Comparison of ENCODE assay signal across 15 mouse cellular contexts in the genomic region with DNA sequence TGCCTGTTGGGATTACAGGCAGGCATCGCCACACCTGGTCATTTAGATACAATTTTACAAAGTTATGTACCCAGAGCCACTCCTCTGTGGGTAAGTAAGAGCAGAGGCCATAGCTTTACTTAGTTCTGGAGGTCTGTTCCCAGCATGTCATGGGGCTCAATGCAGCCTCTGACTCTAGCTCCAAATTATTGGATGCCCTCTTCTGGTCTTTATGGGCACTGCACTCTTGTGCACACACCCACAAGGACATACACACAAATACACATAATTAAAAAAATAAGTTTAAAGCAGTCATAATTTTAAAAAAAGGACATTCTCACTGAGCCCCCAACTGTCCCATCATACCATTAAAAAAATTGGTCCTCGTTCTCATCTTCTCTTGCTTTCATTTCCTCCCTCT.
"Had no signal": no experiment of that assay in that cellular context is flagged by ENCODE, and none has a peak within 500 bp of the region (broad histone marks: within the 10 kb centered on the region; RNA-seq: fewer than 3 reads in every experiment).

No protein-coding gene starts in this region.

- DNase-seq: lung, adult 2 months; lung, postnatal 10 days; lung, postnatal 4 days; midbrain, embryonic 14.5 days; retina, postnatal 1 day; right cerebral cortex, postnatal 14 days; thymus, adult 18-20 months; thymus, postnatal 14 days; thymus, postnatal 36 days had no signal

- H3K27ac ChIP-seq: liver, embryonic 14.5 days; midbrain, embryonic 10.5 days; midbrain, embryonic 12.5 days; neural tube, embryonic 13.5 days; neural tube, embryonic 15.5 days had no signal

- H3K4me3 ChIP-seq: midbrain, embryonic 10.5 days; midbrain, embryonic 12.5 days; myocyte; neural tube, embryonic 13.5 days; neural tube, embryonic 15.5 days had no signal
